ENCODE assay signal across 25 mouse cellular contexts in the genomic region with DNA sequence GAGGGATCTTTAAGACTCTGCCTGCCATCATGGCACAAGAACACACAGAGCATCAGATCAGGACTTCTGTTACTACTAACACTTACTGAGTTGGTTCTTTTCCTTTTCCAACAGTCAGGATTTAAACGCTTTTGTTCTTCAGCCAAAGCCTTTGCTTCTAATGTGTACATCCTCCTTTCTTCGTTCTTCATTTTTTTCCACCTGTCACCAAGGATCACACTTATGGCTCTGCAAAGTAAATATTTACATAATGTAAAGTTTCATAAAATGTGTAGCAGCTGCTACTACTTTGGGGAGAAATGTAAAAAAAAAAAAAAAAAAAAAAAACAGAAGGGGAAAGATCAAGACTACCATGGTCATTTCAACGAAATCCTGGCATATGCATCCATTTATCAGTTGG.
"Had no signal": no experiment of that assay in that cellular context is flagged by ENCODE, and none has a peak within 500 bp of the region (broad histone marks: within the 10 kb centered on the region; RNA-seq: fewer than 3 reads in every experiment).

No protein-coding gene starts in this region.

- H3K4me2 ChIP-seq: heart, embryonic 12.5 days; hindbrain, embryonic 12.5 days; hindbrain, embryonic 14.5 days; intestine, embryonic 15.5 days; limb, embryonic 12.5 days had no signal

- H3K4me1 ChIP-seq: heart, embryonic 10.5 days; heart, embryonic 12.5 days; hindbrain, embryonic 10.5 days; hindbrain, embryonic 12.5 days; intestine, embryonic 15.5 days; limb, embryonic 10.5 days had no signal

- H3K27me3 ChIP-seq: heart, embryonic 12.5 days; hindbrain, embryonic 12.5 days; intestine, embryonic 15.5 days; limb, embryonic 12.5 days had no signal

- H3K9me3 ChIP-seq: heart, embryonic 10.5 days; heart, embryonic 12.5 days; hindbrain, embryonic 10.5 days; hindbrain, embryonic 12.5 days; intestine, embryonic 15.5 days; limb, embryonic 10.5 days; limb, embryonic 12.5 days had no signal

- ATAC-seq: hindbrain, embryonic 16.5 days; inflammation-experienced regulatory T-cells, adult 6 months; intestine, embryonic 15.5 days; intestine, postnatal 0 days had no signal

- DNase-seq: gastrocnemius, adult 2 months; gastrocnemius, postnatal 10 days; gastrocnemius, postnatal 25 days; heart, adult 18-20 months; heart, postnatal 10 days; heart, postnatal 4 days; kidney, adult 18-20 months; kidney, adult 8-10 months; kidney, postnatal 10 days; kidney, postnatal 25 days; kidney, postnatal 4 days; liver had no signal

- H3K27ac ChIP-seq: gastrocnemius, adult 2 months; heart, embryonic 10.5 days; hindbrain, embryonic 10.5 days; hindbrain, embryonic 12.5 days; hindbrain, embryonic 14.5 days; intestine, embryonic 15.5 days; layer of hippocampus, adult 2 months; left cerebral cortex, adult 2 months; limb, embryonic 10.5 days; limb, embryonic 12.5 days had no signal

- H3K9ac ChIP-seq: heart, embryonic 12.5 days; hindbrain, embryonic 12.5 days; hindbrain, embryonic 14.5 days; intestine, embryonic 15.5 days; limb, embryonic 12.5 days had no signal

- H3K4me3 ChIP-seq: gastrocnemius, adult 2 months; heart, embryonic 10.5 days; heart, embryonic 12.5 days; hindbrain, embryonic 10.5 days; hindbrain, embryonic 12.5 days; intestine, embryonic 15.5 days; layer of hippocampus, adult 2 months; left cerebral cortex, adult 2 months; limb, embryonic 10.5 days; limb, embryonic 12.5 days had no signal
